Mouse (Mus musculus): Measurements from ENCODE around the gene Adamts3.

Gene Adamts3

DNA sequence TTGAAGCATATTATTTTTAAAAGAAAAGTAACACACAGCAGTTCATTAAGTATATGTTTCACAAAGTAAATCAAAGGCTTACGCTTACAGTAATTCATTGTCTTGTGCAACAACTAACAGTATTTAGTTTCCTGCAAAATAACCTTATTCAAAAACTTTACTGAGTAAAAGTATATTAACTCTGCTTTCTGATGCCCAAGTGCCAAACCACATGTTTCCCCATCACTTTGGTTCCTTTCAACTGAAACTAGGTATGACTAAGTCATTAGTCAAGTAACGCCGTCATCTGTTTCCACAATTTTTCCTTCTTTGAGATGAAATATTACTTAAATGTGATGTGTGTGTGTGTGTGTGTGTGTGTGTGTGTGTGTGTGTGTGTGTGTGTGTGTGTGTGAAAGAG lies 89.4 kb downstream of the Adamts3 start:
- Histone ChIP-seq H3K9me3 (ENCODE audit: low read length) (no peaks in the 10 kb centered on the region), H3K27me3 (ENCODE audit: insufficient read depth, low read length) (no peaks in the 10 kb centered on the region), H3K4me3 (replicated peaks; ENCODE audit: low read length) (no peak overlapping the region), H3K36me3 (ENCODE audit: insufficient read depth, low read length) (no peaks in the 10 kb centered on the region), H3K4me1 (replicated peaks; ENCODE audit: low read depth, low read length) (no peaks in the 10 kb centered on the region)
- TF ChIP-seq CTCF (conservative IDR thresholded peaks at IDR 0.05; ENCODE audit: low read length) (no peak), POU5F1 (IDR thresholded peaks at IDR 0.05; ENCODE audit: borderline replicate concordance, low read length) (no peak), NANOG (IDR thresholded peaks at IDR 0.05; ENCODE audit: borderline replicate concordance, low read length) (no peak)

DNA sequence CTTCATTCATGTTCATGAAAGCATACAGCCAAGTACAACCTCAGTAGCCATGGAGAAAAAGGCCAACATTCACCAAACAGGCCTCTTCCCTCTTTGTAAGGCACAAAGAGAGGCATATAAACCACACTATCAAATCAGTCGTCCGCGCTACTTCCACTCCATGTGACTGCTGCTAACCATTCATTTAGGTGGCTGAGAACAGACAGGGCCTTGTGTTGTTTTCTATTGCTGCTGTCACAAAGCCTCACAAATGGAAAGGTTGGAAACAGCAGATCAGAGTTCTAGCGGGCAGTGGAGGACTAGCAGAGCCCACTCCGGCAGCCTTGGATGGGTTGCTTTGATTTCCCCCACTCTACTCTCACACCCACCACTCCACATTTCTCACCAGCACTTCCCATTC lies 98.5 kb downstream of the Adamts3 start:
- Histone ChIP-seq H3K36me3 (ENCODE audit: insufficient read depth, low read length) (no peaks in the 10 kb centered on the region), H3K9me3 (ENCODE audit: low read length) (no peaks in the 10 kb centered on the region), H3K27me3 (ENCODE audit: insufficient read depth, low read length) (no peaks in the 10 kb centered on the region), H3K4me1 (replicated peaks; ENCODE audit: low read depth, low read length) (no peaks in the 10 kb centered on the region), H3K4me3 (replicated peaks; ENCODE audit: low read length) (no peak overlapping the region)
- no peak for TF ChIP-seq CTCF (conservative IDR thresholded peaks at IDR 0.05; ENCODE audit: low read length)
- TF ChIP-seq POU5F1 (IDR thresholded peaks at IDR 0.05; ENCODE audit: borderline replicate concordance, low read length) = no peak
- no peak for TF ChIP-seq NANOG (IDR thresholded peaks at IDR 0.05; ENCODE audit: borderline replicate concordance, low read length)

DNA sequence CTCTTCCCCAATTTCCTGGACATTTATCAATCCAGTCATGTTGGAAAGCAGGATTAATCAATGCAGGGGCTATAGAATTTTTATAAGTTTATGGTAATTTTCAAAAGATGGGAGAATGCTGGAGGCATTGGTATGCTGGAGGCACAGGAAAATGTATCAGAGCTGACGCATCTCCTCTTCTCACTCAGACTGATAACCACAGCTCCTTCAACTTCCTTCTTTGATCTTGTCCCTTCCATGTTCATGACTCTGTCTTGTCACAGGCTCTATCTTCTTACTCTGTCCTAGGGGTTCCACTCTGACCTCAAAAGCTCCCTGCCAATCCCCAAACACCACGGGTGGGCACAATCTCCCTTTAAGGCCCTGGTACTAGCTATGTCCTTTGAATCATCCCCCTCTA lies 103.3 kb downstream of the Adamts3 start:
- Histone ChIP-seq H3K9me3 (ENCODE audit: low read length) (no peaks in the 10 kb centered on the region), H3K27me3 (ENCODE audit: insufficient read depth, low read length) (no peaks in the 10 kb centered on the region), H3K4me1 (replicated peaks; ENCODE audit: low read depth, low read length) (no peaks in the 10 kb centered on the region), H3K4me3 (replicated peaks; ENCODE audit: low read length) (no peak overlapping the region), H3K36me3 (ENCODE audit: insufficient read depth, low read length) (no peaks in the 10 kb centered on the region)
- no peak for TF ChIP-seq NANOG (IDR thresholded peaks at IDR 0.05; ENCODE audit: borderline replicate concordance, low read length)
- TF ChIP-seq CTCF (conservative IDR thresholded peaks at IDR 0.05; ENCODE audit: low read length) = no peak
- TF ChIP-seq POU5F1 (IDR thresholded peaks at IDR 0.05; ENCODE audit: borderline replicate concordance, low read length) = no peak

DNA sequence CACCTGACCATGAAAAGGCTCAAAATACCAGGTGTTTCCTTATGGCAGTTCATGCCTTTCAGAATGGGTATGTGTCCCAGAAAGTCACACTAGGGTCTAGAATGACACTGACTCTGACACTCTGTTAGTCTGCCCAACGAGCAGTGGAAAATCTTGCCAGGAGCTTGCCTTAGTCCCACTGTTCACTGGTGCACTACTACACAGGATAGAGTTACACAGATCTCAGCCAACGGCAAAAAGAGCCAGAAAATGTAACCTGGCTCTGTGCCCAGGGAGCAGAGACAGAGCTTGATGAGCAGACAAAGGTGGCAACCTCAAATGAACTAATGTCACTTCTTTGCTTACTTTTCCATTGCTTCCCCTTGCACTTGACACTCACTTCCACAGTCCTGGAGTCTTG lies 104.5 kb downstream of the Adamts3 start:
- H3K27me3 ChIP-seq (ENCODE audit: insufficient read depth, low read length) = no peaks in the 10 kb centered on the region

DNA sequence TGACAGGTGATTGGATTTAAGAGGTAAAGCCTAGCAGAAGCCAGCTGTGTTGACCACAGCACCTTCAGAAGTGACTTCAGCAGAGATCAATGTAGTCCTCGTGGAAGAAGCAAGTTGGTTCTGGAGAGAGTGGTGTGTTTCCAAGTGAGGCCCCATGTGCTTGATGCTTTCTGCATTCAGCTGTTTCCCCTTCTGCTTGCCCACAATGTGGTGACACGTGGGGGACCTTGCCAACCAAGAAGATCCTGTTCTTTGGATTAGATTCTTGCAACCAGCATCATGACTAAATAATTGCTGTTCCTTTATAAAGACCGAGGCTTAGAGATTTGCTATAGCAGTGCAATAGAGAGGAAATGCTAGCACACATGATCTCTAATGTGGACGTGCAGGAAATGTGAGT lies 105.7 kb downstream of the Adamts3 start:
- H3K9me3 ChIP-seq (ENCODE audit: low read length) = no peaks in the 10 kb centered on the region
- TF ChIP-seq POU5F1 (IDR thresholded peaks at IDR 0.05; ENCODE audit: borderline replicate concordance, low read length) = no peak
- TF ChIP-seq CTCF (conservative IDR thresholded peaks at IDR 0.05; ENCODE audit: low read length) = no peak
- no peak for TF ChIP-seq NANOG (IDR thresholded peaks at IDR 0.05; ENCODE audit: borderline replicate concordance, low read length)
- H3K4me1 ChIP-seq (replicated peaks; ENCODE audit: low read depth, low read length) = no peaks in the 10 kb centered on the region
- no peaks in the 10 kb centered on the region for H3K36me3 ChIP-seq (ENCODE audit: insufficient read depth, low read length)
- no peak overlapping the region for H3K4me3 ChIP-seq (replicated peaks; ENCODE audit: low read length)
- H3K27me3 ChIP-seq (ENCODE audit: insufficient read depth, low read length) = no peaks in the 10 kb centered on the region

More for the DNA sequence above, 104.5 kb downstream of the Adamts3 start:
- Histone ChIP-seq H3K9me3 (ENCODE audit: low read length) (no peaks in the 10 kb centered on the region), H3K4me1 (replicated peaks; ENCODE audit: low read depth, low read length) (no peaks in the 10 kb centered on the region), H3K36me3 (ENCODE audit: insufficient read depth, low read length) (no peaks in the 10 kb centered on the region), H3K4me3 (replicated peaks; ENCODE audit: low read length) (no peak overlapping the region)
- no peak for TF ChIP-seq POU5F1 (IDR thresholded peaks at IDR 0.05; ENCODE audit: borderline replicate concordance, low read length)

DNA sequence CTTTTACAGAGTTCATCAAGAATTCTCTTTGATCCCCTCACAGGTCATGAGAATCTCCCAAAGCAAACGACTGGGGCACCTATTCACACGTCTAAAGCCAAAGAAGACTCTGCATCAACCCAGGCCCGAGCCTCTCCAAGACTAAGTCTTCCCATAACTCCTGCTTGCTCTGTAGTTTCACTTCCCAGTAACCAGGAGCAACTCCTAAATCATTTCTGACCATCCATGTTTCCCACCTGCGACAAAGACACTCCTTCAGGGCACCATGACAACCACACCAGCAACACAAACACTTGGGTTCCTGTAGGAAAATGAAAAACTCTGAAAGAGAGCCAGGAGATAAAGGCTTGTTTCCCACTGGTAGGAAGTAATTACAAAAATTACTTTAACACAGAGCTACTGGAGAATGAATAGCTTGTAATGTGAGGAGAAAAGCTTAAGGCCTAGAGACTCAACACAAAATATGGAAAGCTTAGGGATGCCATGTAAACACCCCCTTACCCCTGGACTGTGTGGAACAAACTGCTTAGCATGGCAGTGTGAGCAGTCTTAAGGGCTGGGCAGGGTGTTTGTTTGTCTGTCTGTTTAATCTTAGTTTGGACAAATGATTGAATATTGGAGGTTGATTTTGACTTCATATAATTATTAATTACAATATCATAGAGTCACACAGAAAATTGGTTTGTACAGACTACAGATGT lies 112.3 kb downstream of the Adamts3 start:
- Histone ChIP-seq H3K9me3 (ENCODE audit: low read length) (no peaks in the 10 kb centered on the region), H3K4me1 (replicated peaks; ENCODE audit: low read depth, low read length) (no peaks in the 10 kb centered on the region), H3K27me3 (ENCODE audit: insufficient read depth, low read length) (no peaks in the 10 kb centered on the region), H3K36me3 (ENCODE audit: insufficient read depth, low read length) (no peaks in the 10 kb centered on the region), H3K4me3 (replicated peaks; ENCODE audit: low read length) (no peak overlapping the region)
- no peak for TF ChIP-seq CTCF (conservative IDR thresholded peaks at IDR 0.05; ENCODE audit: low read length)
- no peak for TF ChIP-seq NANOG (IDR thresholded peaks at IDR 0.05; ENCODE audit: borderline replicate concordance, low read length)
- TF ChIP-seq POU5F1 (IDR thresholded peaks at IDR 0.05; ENCODE audit: borderline replicate concordance, low read length) = no peak

DNA sequence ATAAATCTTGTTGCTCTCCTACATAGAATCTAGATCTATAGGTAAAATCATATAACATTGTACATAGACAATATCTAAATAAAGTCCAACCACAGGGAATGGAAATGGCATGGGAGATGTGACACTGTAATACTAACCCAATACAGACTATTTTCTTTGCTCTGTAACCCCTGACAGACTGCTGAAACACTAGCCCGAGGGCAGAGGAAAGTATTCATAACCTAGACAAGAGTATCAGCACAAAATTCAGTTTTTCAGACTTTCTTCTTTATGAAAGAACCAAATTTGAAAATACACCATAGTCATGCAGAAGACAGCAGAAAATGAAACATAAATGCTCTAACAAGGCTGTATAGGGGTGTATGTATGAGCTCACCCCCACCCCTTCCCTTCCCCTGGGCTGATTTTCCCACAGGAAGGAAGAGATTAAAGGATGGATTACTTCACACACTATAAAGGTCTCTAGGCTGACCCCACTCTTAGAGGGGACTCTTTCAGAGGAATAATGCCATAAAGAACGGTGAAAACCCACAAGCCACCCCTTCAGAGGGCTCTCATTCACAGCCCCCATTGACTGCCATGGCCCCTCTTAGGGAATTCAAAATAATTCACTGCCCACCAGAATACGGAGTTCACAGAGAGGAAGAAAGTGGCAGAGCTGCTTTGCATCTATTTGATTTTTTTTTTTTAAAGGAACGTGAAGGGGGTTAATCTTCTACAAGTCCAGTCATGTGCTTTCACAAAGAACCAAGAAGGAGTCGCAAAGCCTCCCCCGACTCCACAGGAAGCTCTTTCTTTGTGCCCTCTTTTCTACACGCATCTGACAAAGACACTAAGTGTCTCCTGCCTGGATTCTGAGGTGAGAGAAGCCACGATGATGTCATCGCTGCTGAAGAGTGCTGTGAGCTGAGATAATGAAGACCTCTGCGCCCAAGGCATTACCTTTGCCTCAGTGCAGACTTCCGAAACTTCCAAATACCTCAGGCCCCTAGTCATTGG lies 119.6 kb downstream of the Adamts3 start:
- no peak overlapping the region for H3K4me3 ChIP-seq (replicated peaks; ENCODE audit: low read length)
- H3K4me1 ChIP-seq (replicated peaks; ENCODE audit: low read depth, low read length) = no peaks in the 10 kb centered on the region
- no peak for TF ChIP-seq POU5F1 (IDR thresholded peaks at IDR 0.05; ENCODE audit: borderline replicate concordance, low read length)
- TF ChIP-seq CTCF (conservative IDR thresholded peaks at IDR 0.05; ENCODE audit: low read length) = no peak
- no peak for TF ChIP-seq NANOG (IDR thresholded peaks at IDR 0.05; ENCODE audit: borderline replicate concordance, low read length)
- H3K36me3 ChIP-seq (ENCODE audit: insufficient read depth, low read length) = no peaks in the 10 kb centered on the region
- no peaks in the 10 kb centered on the region for H3K27me3 ChIP-seq (ENCODE audit: insufficient read depth, low read length)
- no peaks in the 10 kb centered on the region for H3K9me3 ChIP-seq (ENCODE audit: low read length)

DNA sequence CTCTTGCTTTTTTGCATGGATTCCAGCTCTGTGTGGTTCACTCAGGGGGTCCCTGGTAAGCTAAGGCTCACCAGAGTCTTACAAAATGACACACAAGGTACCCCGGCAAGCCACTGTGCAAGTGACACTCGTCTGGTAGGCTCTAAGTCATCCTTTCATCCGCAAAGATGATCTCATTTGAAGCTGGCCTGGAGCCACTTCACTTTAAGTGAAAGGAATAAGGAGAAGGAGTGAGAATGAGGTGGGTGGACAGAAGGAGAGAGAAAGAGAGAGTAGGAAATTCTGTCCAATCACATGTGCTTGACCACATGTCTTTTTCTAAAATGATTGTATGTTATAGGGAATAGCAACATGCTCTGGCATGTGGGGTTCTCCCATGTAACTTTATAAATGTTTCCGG lies 122.8 kb downstream of the Adamts3 start:
- no peaks in the 10 kb centered on the region for H3K9me3 ChIP-seq (ENCODE audit: low read length)
- H3K4me1 ChIP-seq (replicated peaks; ENCODE audit: low read depth, low read length) = no peaks in the 10 kb centered on the region
- TF ChIP-seq NANOG (IDR thresholded peaks at IDR 0.05; ENCODE audit: borderline replicate concordance, low read length) = no peak
- TF ChIP-seq CTCF (conservative IDR thresholded peaks at IDR 0.05; ENCODE audit: low read length) = no peak
- TF ChIP-seq POU5F1 (IDR thresholded peaks at IDR 0.05; ENCODE audit: borderline replicate concordance, low read length) = no peak
- no peaks in the 10 kb centered on the region for H3K36me3 ChIP-seq (ENCODE audit: insufficient read depth, low read length)
- H3K27me3 ChIP-seq (ENCODE audit: insufficient read depth, low read length) = no peaks in the 10 kb centered on the region
- H3K4me3 ChIP-seq (replicated peaks; ENCODE audit: low read length) = no peak overlapping the region
